Mouse (Mus musculus) neural tube, embryonic 14.5 days (tissue): ENCODE measurements at regions not wholly inside any gene's neighbourhood (a gene's known extent, or its start where the extent isn't known, plus 50 kb on each side); places are given as distances from the start of the nearest gene placed in this dataset.

ENCODE experiments used
- ATAC-seq: fragments of 200-750 bp; cut with Nextera tagmentation; 2 replicates; pipeline ENCODE4 v1.8.0; 2017; ENCODE audit warnings: low read depth, mild to moderate bottlenecking, moderate TSS enrichment, moderate library complexity
- H3K27ac ChIP-seq: fragments of 300-500 bp; sonication (generic); 2 replicates; pipeline ENCODE4 v1.5.1; 2014; ENCODE audit warnings: low read depth, mild to moderate bottlenecking, control low read depth, low read length, moderate library complexity, mixed read lengths
- H3K27me3 ChIP-seq: fragments of 300-500 bp; sonication (generic); 2 replicates; pipeline ENCODE4 v1.6.1; 2014; ENCODE audit warnings: low read length; ENCODE audit not compliant: control insufficient read depth, insufficient read depth
- H3K36me3 ChIP-seq: fragments of 300-500 bp; sonication (generic); 2 replicates; pipeline ENCODE4 v1.6.1; 2014; ENCODE audit warnings: low read length, mixed read lengths; ENCODE audit not compliant: control insufficient read depth, insufficient read depth
- H3K4me1 ChIP-seq: fragments of 300-500 bp; sonication (generic); 2 replicates; pipeline ENCODE4 v1.6.1; 2014; ENCODE audit warnings: low read length; ENCODE audit not compliant: control insufficient read depth, insufficient read depth
- H3K4me2 ChIP-seq: fragments of 300-500 bp; sonication (generic); 2 replicates; pipeline ENCODE4 v1.6.1; 2014; ENCODE audit warnings: mild to moderate bottlenecking, low read depth, low read length, control low read depth
- H3K4me3 ChIP-seq: fragments of 300-500 bp; sonication (generic); 2 replicates; pipeline ENCODE4 v1.5.1; 2014; ENCODE audit warnings: low read depth, low read length, control low read depth, mixed read lengths
- H3K9ac ChIP-seq: fragments of 300-500 bp; sonication (generic); replicated peaks from 2 replicates; pipeline ENCODE4 v1.6.1; 2014; ENCODE audit warnings: low read depth, mild to moderate bottlenecking, control low read depth, low read length, mixed read lengths
- H3K9me3 ChIP-seq: fragments of 300-500 bp; sonication (generic); 2 replicates; pipeline ENCODE4 v1.6.1; 2016; ENCODE audit warnings: low read length; ENCODE audit not compliant: control insufficient read depth
- WGBS: fragments of 180-500 bp; shearing (Covaris S2); extraction: QIAGEN DNeasy Blood & Tissue Kit; methylation state at CpG from one replicate; pipeline ENCODE4 v1.1.7; 2014; 5-methylcytosine and 5-hydroxymethylcytosine counted together

- WGBS: 13% methylated on average over 10 of the region's 11 CpGs
- H3K9me3 ChIP-seq: no peaks in the 10 kb centered on the region
- peaks cover 6% of the 10 kb centered on the region; the same call in 1 of the 2 replicates for H3K4me1 ChIP-seq
- H3K4me3 ChIP-seq: no peak overlapping the region
- H3K36me3 ChIP-seq: no peaks in the 10 kb centered on the region
- ATAC-seq: peak; percentile 63; the same call in 1 of the 2 replicates
- H3K27ac ChIP-seq: no peak overlapping the region
- H3K27me3 ChIP-seq: no peaks in the 10 kb centered on the region
- H3K4me2 ChIP-seq: no peak overlapping the region
- no peak overlapping the region for H3K9ac ChIP-seq
Measured at GRCm38 (mm10) chr10:111071805-111072553, 62.0 kb upstream of the Zdhhc17 start.

DNA sequence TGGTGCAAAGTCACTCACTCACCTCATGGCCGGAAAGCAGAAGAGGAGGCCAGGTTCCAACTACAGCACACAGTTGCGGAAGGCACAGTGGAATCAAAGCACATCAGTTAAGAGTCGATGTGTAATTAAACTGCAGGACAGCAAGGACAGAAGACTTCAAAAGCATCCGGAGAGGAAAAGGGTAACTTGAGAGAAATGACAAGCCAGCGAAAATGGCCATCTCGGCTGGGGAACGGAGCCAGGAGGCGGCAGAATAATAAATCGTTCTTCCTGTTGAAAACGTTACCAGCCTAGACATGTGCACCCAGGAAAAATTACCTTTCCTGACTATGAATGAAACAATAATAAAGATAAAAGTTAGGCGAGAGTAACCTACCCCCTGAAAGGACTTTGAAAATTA lies 56.2 kb upstream of the Zdhhc17 start:
- 76% methylated on average over 11 of the region's 11 CpGs for WGBS
- no peaks in the 10 kb centered on the region for H3K9me3 ChIP-seq
- no peak overlapping the region for H3K9ac ChIP-seq
- no peak overlapping the region for H3K4me3 ChIP-seq
- no peak overlapping the region for H3K4me2 ChIP-seq
- H3K36me3 ChIP-seq: no peaks in the 10 kb centered on the region
- H3K27ac ChIP-seq: no peak overlapping the region
- no peaks in the 10 kb centered on the region for H3K4me1 ChIP-seq
- H3K27me3 ChIP-seq: no peaks in the 10 kb centered on the region
- no peak for ATAC-seq

DNA sequence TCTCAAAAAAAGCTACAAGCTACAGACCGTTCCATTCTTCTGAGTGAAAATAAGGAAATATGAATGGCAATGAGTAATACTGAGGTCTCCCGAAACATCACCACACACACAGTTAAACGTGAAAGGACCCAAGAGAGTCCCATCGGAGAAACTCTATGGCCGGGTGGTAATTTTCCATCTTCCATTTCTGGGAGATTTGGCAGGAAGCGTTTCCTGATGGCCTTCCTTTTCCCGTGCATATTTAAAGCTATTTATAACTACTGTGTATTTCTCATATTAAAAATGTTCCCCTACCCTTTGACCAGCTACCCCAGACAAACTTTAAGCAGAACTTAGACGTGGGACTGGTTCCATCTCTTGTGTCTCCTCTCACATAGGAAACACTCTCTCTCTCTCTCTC lies 50.7 kb upstream of the Zdhhc17 start:
- Histone ChIP-seq H3K36me3 (no peaks in the 10 kb centered on the region), H3K4me2 (no peak overlapping the region), H3K9ac (no peak overlapping the region), H3K9me3 (no peaks in the 10 kb centered on the region), H3K27ac (no peak overlapping the region), H3K27me3 (no peaks in the 10 kb centered on the region), H3K4me3 (no peak overlapping the region), H3K4me1 (no peaks in the 10 kb centered on the region)
- no peak for ATAC-seq
- WGBS: 84% methylated on average over 8 of the region's 8 CpGs
